Mouse (Mus musculus): ENCODE results near the gene Ptprm. TPM values are rescaled to one million over a fixed set of nuclear protein-coding genes. Genes with fewer than 3 reads are reported as not detected.

The Ptprm gene
- polyA plus RNA-seq (2012; rRNA removed): 11.1 and 20.1 TPM in 2 replicates

DNA sequence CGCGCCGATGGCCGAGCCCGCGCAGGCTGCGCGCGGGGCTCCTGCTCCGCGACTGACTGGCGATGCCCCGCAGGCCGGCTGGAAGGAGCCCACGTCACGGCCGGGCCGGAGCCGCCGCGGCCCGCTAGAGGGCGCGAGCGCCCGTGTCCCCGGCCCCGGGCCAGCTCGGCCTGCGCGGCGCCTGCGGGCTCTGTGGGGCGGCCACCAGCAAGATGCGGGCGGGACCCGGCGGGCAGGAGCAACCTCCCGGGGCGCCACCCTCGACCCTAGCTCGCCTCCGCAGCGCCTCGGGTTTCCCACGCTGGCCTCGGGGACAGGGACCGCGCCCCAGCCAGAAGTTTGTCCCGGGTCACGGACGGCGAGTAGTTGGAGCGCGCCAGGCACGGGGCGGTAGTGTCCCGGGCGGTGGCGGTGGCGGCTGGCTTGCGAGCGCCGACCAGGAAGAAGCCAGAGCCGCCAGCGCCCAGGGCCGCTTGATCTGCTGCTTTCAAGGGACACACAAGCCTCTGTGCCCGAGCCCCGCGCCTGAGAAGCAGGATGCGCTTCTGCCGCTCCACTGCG lies at the start of gene Ptprm:
Gene Ptprm (minus strand): TSS at position 7 of the 561 bp plus-strand sequence.
- TF ChIP-seq POLR2A (IDR thresholded peaks at IDR 0.05; ENCODE audit: borderline replicate concordance, extremely low read depth, insufficient read depth, insufficient read length, poor library complexity, severe bottlenecking) (peak; percentile 69), CTCF (IDR thresholded peaks at IDR 0.05; ENCODE audit: borderline replicate concordance, extremely low read depth, insufficient read depth, insufficient read length) (peak; percentile 70)
- DNase-seq (ENCODE audit: low read depth): peak; percentile 93

GRCm38 (mm10) chr17:67396205-67396604 lies 41.9 kb upstream of the Ptprm start:
- TF ChIP-seq CTCF (IDR thresholded peaks at IDR 0.05; ENCODE audit: borderline replicate concordance, extremely low read depth, insufficient read depth, insufficient read length) (no peak), POLR2A (IDR thresholded peaks at IDR 0.05; ENCODE audit: borderline replicate concordance, extremely low read depth, insufficient read depth, insufficient read length, poor library complexity, severe bottlenecking) (no peak)
- DNase-seq (ENCODE audit: low read depth): no peak

DNA sequence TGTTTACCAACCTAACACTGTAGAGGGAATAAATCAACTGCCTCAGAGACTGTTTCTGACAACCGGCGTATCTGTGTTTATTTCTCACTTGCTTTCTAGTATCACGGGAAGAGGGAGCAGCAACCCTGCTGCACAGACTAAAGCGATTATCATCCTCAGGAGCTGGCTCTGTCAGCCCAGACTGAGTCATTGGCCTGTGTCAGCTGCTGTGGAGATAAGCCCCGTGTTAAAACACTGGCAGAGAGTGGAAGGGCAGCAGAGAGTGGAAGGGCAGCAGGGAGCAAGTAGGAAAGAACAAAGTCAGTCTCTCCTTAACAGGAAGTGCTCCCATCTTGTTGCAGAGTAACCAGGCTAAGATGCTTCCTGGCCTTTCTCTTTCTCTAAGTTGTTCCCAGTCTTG lies 36.6 kb upstream of the Ptprm start:
- TF ChIP-seq POLR2A (IDR thresholded peaks at IDR 0.05; ENCODE audit: borderline replicate concordance, extremely low read depth, insufficient read depth, insufficient read length, poor library complexity, severe bottlenecking): no peak
- TF ChIP-seq CTCF (IDR thresholded peaks at IDR 0.05; ENCODE audit: borderline replicate concordance, extremely low read depth, insufficient read depth, insufficient read length): no peak
- DNase-seq (ENCODE audit: low read depth): peak; percentile 18

GRCm38 (mm10) chr17:67388171-67388570 lies 33.9 kb upstream of the Ptprm start:
- no peak for DNase-seq (ENCODE audit: low read depth)
- TF ChIP-seq CTCF (IDR thresholded peaks at IDR 0.05; ENCODE audit: borderline replicate concordance, extremely low read depth, insufficient read depth, insufficient read length) (no peak), POLR2A (IDR thresholded peaks at IDR 0.05; ENCODE audit: borderline replicate concordance, extremely low read depth, insufficient read depth, insufficient read length, poor library complexity, severe bottlenecking) (no peak)

DNA sequence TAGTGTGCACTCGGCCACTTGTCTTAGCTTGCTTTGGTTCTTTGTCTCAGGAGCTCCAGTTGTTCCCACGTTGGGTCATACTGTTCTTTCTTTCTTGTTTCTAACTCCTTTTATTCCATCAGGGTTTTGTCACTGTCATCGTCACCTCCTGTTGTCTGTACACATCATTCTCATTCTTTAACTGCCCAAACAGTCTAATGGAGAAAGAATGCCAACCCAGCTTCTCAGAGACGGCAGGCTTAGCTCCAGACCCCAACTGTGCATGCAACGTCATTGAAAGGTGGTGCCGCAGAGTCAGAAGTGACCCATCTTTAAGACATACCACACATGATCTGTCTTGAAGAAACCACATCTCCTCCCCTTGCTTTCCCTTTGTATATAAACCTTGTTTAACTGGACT lies 31.0 kb upstream of the Ptprm start:
- no peak for DNase-seq (ENCODE audit: low read depth)
- no peak for TF ChIP-seq CTCF (IDR thresholded peaks at IDR 0.05; ENCODE audit: borderline replicate concordance, extremely low read depth, insufficient read depth, insufficient read length)
- TF ChIP-seq POLR2A (IDR thresholded peaks at IDR 0.05; ENCODE audit: borderline replicate concordance, extremely low read depth, insufficient read depth, insufficient read length, poor library complexity, severe bottlenecking): no peak

- TF ChIP-seq CTCF (IDR thresholded peaks at IDR 0.05; ENCODE audit: borderline replicate concordance, extremely low read depth, insufficient read depth, insufficient read length): no peak
- TF ChIP-seq POLR2A (IDR thresholded peaks at IDR 0.05; ENCODE audit: borderline replicate concordance, extremely low read depth, insufficient read depth, insufficient read length, poor library complexity, severe bottlenecking): no peak
- peak; percentile 25 for DNase-seq (ENCODE audit: low read depth)
Observed at GRCm38 (mm10) chr17:67383635-67384034, 29.4 kb upstream of the Ptprm start.

GRCm38 (mm10) chr17:67381618-67382017 lies 27.4 kb upstream of the Ptprm start:
- no peak for DNase-seq (ENCODE audit: low read depth)
- TF ChIP-seq CTCF (IDR thresholded peaks at IDR 0.05; ENCODE audit: borderline replicate concordance, extremely low read depth, insufficient read depth, insufficient read length) (no peak), POLR2A (IDR thresholded peaks at IDR 0.05; ENCODE audit: borderline replicate concordance, extremely low read depth, insufficient read depth, insufficient read length, poor library complexity, severe bottlenecking) (no peak)

DNA sequence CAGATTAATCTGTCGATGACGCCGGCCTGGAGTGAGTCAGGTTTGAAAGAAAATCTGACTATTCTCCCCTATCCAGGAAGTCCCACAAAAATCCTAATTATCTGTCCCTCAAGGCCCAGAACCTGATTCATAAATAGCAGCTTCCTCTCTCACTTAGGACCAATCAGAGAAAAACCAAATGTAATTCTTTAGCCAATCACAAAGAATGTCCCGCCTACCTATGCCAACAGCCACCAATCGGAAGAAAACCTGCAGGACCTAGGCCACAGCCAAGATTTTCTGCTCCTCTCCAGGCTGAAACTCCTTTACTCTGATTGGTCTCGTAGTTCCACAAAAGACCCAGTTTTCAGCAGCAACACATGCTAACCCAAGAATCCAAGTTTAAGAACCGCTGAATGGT lies 13.6 kb upstream of the Ptprm start:
- DNase-seq (ENCODE audit: low read depth): no peak
- no peak for TF ChIP-seq CTCF (IDR thresholded peaks at IDR 0.05; ENCODE audit: borderline replicate concordance, extremely low read depth, insufficient read depth, insufficient read length)
- no peak for TF ChIP-seq POLR2A (IDR thresholded peaks at IDR 0.05; ENCODE audit: borderline replicate concordance, extremely low read depth, insufficient read depth, insufficient read length, poor library complexity, severe bottlenecking)

GRCm38 (mm10) chr17:67364491-67364890 lies 10.2 kb upstream of the Ptprm start:
- no peak for DNase-seq (ENCODE audit: low read depth)
- TF ChIP-seq POLR2A (IDR thresholded peaks at IDR 0.05; ENCODE audit: borderline replicate concordance, extremely low read depth, insufficient read depth, insufficient read length, poor library complexity, severe bottlenecking): no peak
- no peak for TF ChIP-seq CTCF (IDR thresholded peaks at IDR 0.05; ENCODE audit: borderline replicate concordance, extremely low read depth, insufficient read depth, insufficient read length)

DNA sequence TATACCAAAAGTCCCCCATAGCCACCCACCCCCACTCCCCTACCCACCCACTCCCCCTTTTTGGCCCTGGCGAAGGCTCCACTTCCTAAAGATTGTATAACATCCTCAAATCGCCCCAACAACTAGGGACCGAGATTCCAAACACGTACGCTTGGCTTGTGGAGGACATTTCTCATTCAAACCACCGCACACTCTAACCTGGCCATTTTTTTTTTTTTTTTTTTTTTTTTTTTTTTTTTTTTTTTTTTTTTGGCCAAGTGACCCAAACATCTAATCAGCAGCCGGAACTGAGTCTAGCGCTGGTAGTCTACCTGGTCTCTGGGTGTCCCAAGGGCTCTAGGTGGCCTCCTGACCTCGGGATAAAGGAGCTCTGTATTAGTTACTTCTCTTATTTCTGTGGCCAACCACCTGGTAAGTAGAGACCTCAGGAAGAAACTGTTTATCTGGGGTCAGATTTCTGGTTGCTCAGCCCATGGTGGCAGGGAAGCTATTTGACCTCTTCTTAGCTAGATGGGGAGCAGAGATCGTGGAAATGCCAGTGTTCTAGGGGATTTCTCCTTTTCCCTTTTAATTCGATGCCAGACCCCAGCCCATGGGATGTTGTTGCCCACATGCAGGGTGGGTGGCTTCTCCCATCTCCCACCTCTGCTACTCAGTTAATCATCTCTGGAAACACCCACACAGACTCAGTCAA lies 9.3 kb upstream of the Ptprm start:
- no peak for DNase-seq (ENCODE audit: low read depth)
- TF ChIP-seq CTCF (IDR thresholded peaks at IDR 0.05; ENCODE audit: borderline replicate concordance, extremely low read depth, insufficient read depth, insufficient read length): no peak
- no peak for TF ChIP-seq POLR2A (IDR thresholded peaks at IDR 0.05; ENCODE audit: borderline replicate concordance, extremely low read depth, insufficient read depth, insufficient read length, poor library complexity, severe bottlenecking)

DNA sequence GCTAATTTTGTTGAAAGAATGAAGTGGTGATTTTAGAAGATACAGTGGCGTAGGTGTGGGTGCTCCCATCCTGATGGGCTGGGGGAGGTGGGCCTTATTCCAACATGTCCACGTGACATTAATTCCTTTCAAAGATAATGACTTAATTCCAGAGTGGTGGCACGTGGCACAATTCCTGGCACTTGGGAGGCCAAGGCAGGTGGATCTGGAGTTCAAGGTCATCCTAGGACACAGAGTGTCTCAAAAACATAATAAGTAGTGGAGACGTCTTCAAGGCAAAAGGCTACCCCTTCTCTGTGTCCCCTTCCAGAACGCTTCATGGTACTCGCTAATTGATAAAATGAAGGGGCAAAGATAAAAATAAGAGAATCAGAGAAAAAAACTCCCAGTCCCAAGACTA lies 7.9 kb upstream of the Ptprm start:
- DNase-seq (ENCODE audit: low read depth): no peak
- TF ChIP-seq CTCF (IDR thresholded peaks at IDR 0.05; ENCODE audit: borderline replicate concordance, extremely low read depth, insufficient read depth, insufficient read length) (no peak), POLR2A (IDR thresholded peaks at IDR 0.05; ENCODE audit: borderline replicate concordance, extremely low read depth, insufficient read depth, insufficient read length, poor library complexity, severe bottlenecking) (no peak)

DNA sequence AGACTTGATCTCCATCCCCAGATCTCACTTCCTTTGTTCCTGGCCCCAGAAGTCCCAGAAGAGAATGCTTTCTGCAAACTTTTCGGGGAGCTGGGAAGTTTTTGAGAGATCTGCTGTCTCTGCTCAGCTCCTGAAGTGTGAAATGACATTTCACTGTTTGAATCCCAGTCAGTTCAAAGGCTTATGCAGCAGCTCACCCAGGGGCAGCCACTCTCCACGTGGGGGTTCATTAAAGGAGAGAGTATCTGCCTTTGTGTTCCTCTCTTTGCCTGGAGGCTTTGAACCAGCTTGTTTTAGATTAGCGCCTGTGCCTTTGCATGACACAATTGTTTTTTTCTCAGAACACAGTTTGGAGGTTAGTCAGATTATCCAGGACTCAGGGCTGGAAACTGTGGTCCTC lies 6.3 kb upstream of the Ptprm start:
- peak; percentile 61 for DNase-seq (ENCODE audit: low read depth)
- TF ChIP-seq CTCF (IDR thresholded peaks at IDR 0.05; ENCODE audit: borderline replicate concordance, extremely low read depth, insufficient read depth, insufficient read length) (no peak), POLR2A (IDR thresholded peaks at IDR 0.05; ENCODE audit: borderline replicate concordance, extremely low read depth, insufficient read depth, insufficient read length, poor library complexity, severe bottlenecking) (no peak)

All from brain, embryonic 14.5 days (tissue).